Mouse (Mus musculus) intestine, embryonic 15.5 days (tissue): Measurements from ENCODE around the gene Hs6st2. TPM values are rescaled to one million over a fixed set of nuclear protein-coding genes. Genes with fewer than 3 reads are reported as not detected.

Source experiments
- ATAC-seq: fragments of 200-750 bp; cut with Nextera tagmentation; 2 replicates; pipeline ENCODE4 v1.8.0; 2017; ENCODE audit warnings: moderate TSS enrichment, moderate library complexity
- H3K27ac ChIP-seq: fragments of 300-500 bp; sonication (generic); 2 replicates; pipeline ENCODE4 v1.5.1; 2015; ENCODE audit warnings: mild to moderate bottlenecking, inconsistent platforms
- H3K27me3 ChIP-seq: fragments of 300-500 bp; sonication (generic); replicated peaks from 2 replicates; pipeline ENCODE4 v1.6.1; 2015; ENCODE audit warnings: inconsistent platforms
- H3K36me3 ChIP-seq: fragments of 300-500 bp; sonication (generic); 2 replicates; pipeline ENCODE4 v1.6.1; 2015; ENCODE audit warnings: inconsistent platforms
- H3K4me1 ChIP-seq: fragments of 300-500 bp; sonication (generic); replicated peaks from 2 replicates; pipeline ENCODE4 v1.6.1; 2015; ENCODE audit warnings: inconsistent platforms
- H3K4me2 ChIP-seq: fragments of 300-500 bp; sonication (generic); replicated peaks from 2 replicates; pipeline ENCODE4 v1.6.1; 2015; ENCODE audit warnings: mild to moderate bottlenecking, inconsistent platforms
- H3K4me3 ChIP-seq: fragments of 300-500 bp; sonication (generic); replicated peaks from 2 replicates; pipeline ENCODE4 v1.5.1; 2015; ENCODE audit warnings: inconsistent platforms
- H3K9ac ChIP-seq: fragments of 300-500 bp; sonication (generic); 2 replicates; pipeline ENCODE4 v1.6.1; 2015; ENCODE audit warnings: inconsistent platforms
- H3K9me3 ChIP-seq: fragments of 300-500 bp; sonication (generic); 2 replicates; pipeline ENCODE4 v1.6.1; 2016; ENCODE audit warnings: inconsistent platforms
- WGBS: fragments of 180-500 bp; shearing (Covaris S2); methylation state at CpG from one replicate; pipeline ENCODE4 v1.1.7; 2015; 5-methylcytosine and 5-hydroxymethylcytosine counted together
- polyA plus RNA-seq: library from polyadenylated mRNA; unstranded; fragments of >200 nt; fragmentation: Nextera tagmentation; extraction: Ambion mirVana; gene quantifications from 2 replicates; pipeline ENCODE4 v1.2.1, GENCODE M21; 2015

The Hs6st2 gene
- polyA plus RNA-seq, 1 experiment from 2014 or later = 7.1 TPM

DNA sequence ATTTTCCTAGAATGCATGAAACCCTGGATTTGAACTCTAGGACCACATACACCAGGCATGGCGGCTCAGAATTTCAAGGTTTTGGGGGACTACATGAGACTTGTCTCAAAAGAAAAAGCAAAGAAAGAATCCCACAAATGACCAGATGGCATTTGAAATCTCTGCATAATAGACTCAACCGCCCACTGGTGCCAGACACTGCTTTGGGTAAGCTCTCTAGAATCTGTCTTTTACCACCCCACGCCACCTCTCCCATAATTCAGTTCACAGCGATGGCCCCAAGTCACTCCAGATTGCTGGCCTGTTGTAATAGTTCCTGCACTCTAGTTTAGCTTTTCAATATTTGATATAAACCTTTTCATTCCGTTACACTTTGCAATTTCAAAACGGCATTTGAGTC is 146.4 kb downstream of the Hs6st2 start:
- H3K4me1 ChIP-seq = no peaks in the 10 kb centered on the region
- WGBS = 89% methylated on average over 6 of the region's 6 CpGs
- H3K27me3 ChIP-seq = no peaks in the 10 kb centered on the region
- H3K9ac ChIP-seq = no peak overlapping the region
- H3K27ac ChIP-seq = no peak overlapping the region
- H3K9me3 ChIP-seq = no peaks in the 10 kb centered on the region
- H3K4me2 ChIP-seq = no peak overlapping the region
- no peak for ATAC-seq
- H3K4me3 ChIP-seq = no peak overlapping the region
- H3K36me3 ChIP-seq = no peaks in the 10 kb centered on the region

DNA sequence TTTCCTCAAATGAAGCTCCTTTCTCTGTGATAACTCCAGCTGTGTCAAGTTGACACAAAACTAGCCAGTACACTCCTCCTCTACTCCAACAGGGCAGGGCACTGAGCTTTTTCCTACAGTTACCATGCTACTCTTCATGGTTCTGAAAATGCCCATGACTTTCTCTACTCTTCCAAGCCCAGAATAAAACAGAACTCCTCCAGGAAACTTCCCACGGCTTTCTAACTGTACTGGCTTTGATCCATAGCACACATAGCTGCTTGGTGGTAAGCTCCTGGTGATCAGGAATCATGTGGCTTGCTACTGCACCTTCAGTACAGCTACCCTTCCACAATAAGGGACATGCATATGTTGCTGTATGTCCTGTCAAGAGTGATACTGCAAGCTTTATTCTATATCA is 150.5 kb downstream of the Hs6st2 start:
- no peak for ATAC-seq
- H3K4me3 ChIP-seq = no peak overlapping the region
- no peak overlapping the region for H3K27ac ChIP-seq
- H3K27me3 ChIP-seq = no peaks in the 10 kb centered on the region
- H3K9me3 ChIP-seq = no peaks in the 10 kb centered on the region
- WGBS = 71% methylated on average over 1 of the region's 1 CpGs
- H3K9ac ChIP-seq = no peak overlapping the region
- no peak overlapping the region for H3K4me2 ChIP-seq
- no peaks in the 10 kb centered on the region for H3K4me1 ChIP-seq
- no peaks in the 10 kb centered on the region for H3K36me3 ChIP-seq

GRCm38 (mm10) chrX:51528601-51529000 is 153.1 kb downstream of the Hs6st2 start:
- no peak for ATAC-seq
- no peak overlapping the region for H3K27ac ChIP-seq
- no peak overlapping the region for H3K4me3 ChIP-seq
- no peak overlapping the region for H3K9ac ChIP-seq
- no peak overlapping the region for H3K4me2 ChIP-seq
- no peaks in the 10 kb centered on the region for H3K36me3 ChIP-seq
- no peaks in the 10 kb centered on the region for H3K4me1 ChIP-seq
- no peaks in the 10 kb centered on the region for H3K9me3 ChIP-seq
- no peaks in the 10 kb centered on the region for H3K27me3 ChIP-seq

DNA sequence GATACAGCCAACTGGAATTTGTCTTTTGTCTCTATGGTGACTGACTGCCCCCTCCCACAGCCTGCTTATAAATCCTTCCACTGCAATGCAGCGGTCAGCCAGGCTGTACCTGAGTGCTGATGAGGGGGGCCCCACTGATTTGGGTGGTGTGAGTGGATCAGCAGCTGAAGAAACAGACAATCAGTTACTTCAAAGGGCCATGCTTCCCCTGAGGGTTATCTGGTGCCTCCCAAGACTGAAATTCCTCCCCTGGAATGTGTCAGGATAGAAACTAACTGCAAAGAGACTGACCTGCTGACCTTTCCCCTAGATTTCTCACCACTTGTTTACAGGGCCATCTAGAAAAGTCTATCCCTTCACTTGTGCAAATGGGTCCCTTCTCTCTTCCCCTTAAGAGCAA is 166.8 kb downstream of the Hs6st2 start:
- Histone ChIP-seq H3K4me2 (no peak overlapping the region), H3K4me3 (no peak overlapping the region), H3K27me3 (no peaks in the 10 kb centered on the region), H3K9me3 (no peaks in the 10 kb centered on the region), H3K9ac (no peak overlapping the region), H3K4me1 (no peaks in the 10 kb centered on the region; the same call in 1 of the 2 replicates), H3K27ac (no peak overlapping the region), H3K36me3 (no peaks in the 10 kb centered on the region)
- ATAC-seq = no peak
- 33% methylated on average over 1 of the region's 1 CpGs for WGBS

GRCm38 (mm10) chrX:51506526-51506925 is 175.1 kb downstream of the Hs6st2 start:
- Histone ChIP-seq H3K9me3 (no peaks in the 10 kb centered on the region), H3K27ac (no peak overlapping the region), H3K36me3 (no peaks in the 10 kb centered on the region), H3K4me3 (no peak overlapping the region), H3K4me1 (no peaks in the 10 kb centered on the region), H3K4me2 (no peak overlapping the region), H3K27me3 (0 out of 2 replicates have a peak, but pooled peaks cover 2% of the 10 kb centered on the region), H3K9ac (no peak overlapping the region)
- no peak for ATAC-seq
- 63% methylated on average over 4 of the region's 4 CpGs for WGBS

DNA sequence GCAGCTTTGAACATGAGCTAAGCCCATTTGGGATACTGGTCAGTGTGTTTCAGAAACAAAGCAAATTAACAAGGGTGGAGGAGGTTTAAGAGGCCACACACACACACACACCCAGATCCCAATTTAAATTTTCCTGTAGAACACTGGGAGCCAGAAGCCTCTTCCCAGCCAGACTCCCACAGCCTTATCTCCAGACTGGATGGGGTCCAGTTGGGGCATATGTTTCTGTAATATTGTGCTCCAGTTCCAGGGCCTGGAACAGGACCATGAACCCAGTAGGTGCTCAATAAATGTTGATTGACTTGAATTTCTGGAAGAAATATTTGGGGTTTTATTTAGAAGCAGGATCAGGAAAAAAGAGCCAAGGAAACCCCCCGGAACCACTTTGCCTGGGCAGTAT is 176.0 kb downstream of the Hs6st2 start:
- no peaks in the 10 kb centered on the region for H3K9me3 ChIP-seq
- WGBS = 56% methylated on average over 1 of the region's 1 CpGs
- no peak overlapping the region for H3K4me2 ChIP-seq
- H3K27ac ChIP-seq = no peak overlapping the region
- H3K4me3 ChIP-seq = no peak overlapping the region
- no peaks in the 10 kb centered on the region for H3K36me3 ChIP-seq
- H3K4me1 ChIP-seq = no peaks in the 10 kb centered on the region
- H3K9ac ChIP-seq = no peak overlapping the region
- no peak for ATAC-seq
- H3K27me3 ChIP-seq = 0 out of 2 replicates have a peak, but pooled peaks cover 2% of the 10 kb centered on the region

DNA sequence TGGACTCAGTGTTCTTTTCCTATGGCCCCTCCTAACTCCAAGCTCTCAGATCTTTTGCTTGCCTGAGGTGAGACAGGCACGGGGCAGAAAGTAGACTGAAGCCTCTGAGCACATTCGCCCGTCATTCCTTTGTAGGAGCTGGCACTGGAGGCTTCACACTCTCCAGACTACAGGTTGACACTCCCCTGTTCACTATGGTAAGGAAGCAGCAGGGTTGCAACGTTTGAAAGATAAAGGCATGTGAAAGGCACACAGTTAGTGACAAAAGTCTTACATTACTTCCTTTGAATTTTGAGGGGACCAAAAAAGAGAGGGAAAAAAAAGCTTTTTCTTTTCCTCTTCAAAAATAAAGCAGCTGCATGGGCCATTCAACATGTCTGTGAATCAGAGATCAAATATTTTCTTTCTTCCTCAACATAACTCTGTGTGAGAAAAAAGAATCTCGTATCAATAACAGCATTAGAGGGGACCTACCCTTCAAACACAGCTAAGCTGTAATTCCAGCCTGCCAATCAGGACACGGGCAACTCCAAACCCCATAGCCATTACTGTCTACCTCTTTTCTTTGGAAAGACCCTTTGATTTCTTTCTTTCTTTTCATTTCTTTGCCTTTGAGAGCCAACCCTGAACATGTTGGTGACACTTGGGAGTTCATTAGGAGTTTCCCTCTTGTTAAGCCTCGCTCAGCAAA is 177.7 kb downstream of the Hs6st2 start:
- 0 out of 2 replicates have a peak, but pooled peaks cover 2% of the 10 kb centered on the region for H3K27me3 ChIP-seq
- no peak overlapping the region for H3K4me2 ChIP-seq
- no peak overlapping the region for H3K9ac ChIP-seq
- H3K4me1 ChIP-seq = no peaks in the 10 kb centered on the region
- H3K36me3 ChIP-seq = no peaks in the 10 kb centered on the region
- H3K9me3 ChIP-seq = no peaks in the 10 kb centered on the region
- 70% methylated on average over 7 of the region's 7 CpGs for WGBS
- H3K27ac ChIP-seq = no peak overlapping the region
- H3K4me3 ChIP-seq = no peak overlapping the region
- no peak for ATAC-seq

DNA sequence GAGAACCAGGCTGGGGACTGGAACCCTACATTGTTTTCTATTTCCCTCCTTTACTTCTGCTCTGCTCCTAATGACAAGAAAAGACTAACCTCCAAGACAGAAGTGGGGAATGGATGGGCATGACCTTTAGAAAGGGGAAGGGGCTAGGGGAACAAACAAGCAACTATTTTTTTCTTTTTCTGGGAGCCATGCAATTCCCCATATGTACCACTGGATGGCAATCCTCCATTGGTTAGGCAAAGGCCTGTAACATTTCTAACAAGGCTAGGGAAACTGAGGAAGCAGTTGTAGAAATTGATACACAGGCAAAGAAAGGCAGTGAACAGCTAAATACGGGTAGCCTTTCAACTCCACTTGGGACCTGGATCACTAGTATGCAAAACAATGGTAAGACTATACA is 183.8 kb downstream of the Hs6st2 start:
- H3K4me1 ChIP-seq = no peaks in the 10 kb centered on the region
- H3K4me2 ChIP-seq = no peak overlapping the region
- H3K4me3 ChIP-seq = no peak overlapping the region
- H3K36me3 ChIP-seq = no peaks in the 10 kb centered on the region
- no peaks in the 10 kb centered on the region for H3K27me3 ChIP-seq
- H3K9ac ChIP-seq = no peak overlapping the region
- H3K27ac ChIP-seq = no peak overlapping the region
- WGBS = 50% methylated on average over 1 of the region's 1 CpGs
- no peaks in the 10 kb centered on the region for H3K9me3 ChIP-seq
- ATAC-seq = no peak

GRCm38 (mm10) chrX:51488374-51488773 is 193.3 kb downstream of the Hs6st2 start:
- Histone ChIP-seq H3K4me2 (no peak overlapping the region), H3K27me3 (no peaks in the 10 kb centered on the region), H3K9ac (no peak overlapping the region), H3K27ac (no peak overlapping the region), H3K36me3 (no peaks in the 10 kb centered on the region), H3K9me3 (no peaks in the 10 kb centered on the region), H3K4me3 (no peak overlapping the region), H3K4me1 (no peaks in the 10 kb centered on the region)
- no peak for ATAC-seq

GRCm38 (mm10) chrX:51469411-51469810 is 212.2 kb downstream of the Hs6st2 start:
- no peak for ATAC-seq
- Histone ChIP-seq H3K4me1 (no peaks in the 10 kb centered on the region), H3K27me3 (no peaks in the 10 kb centered on the region), H3K4me3 (no peak overlapping the region), H3K9me3 (no peaks in the 10 kb centered on the region), H3K4me2 (no peak overlapping the region), H3K36me3 (no peaks in the 10 kb centered on the region), H3K27ac (no peak overlapping the region), H3K9ac (no peak overlapping the region)
- 82% methylated on average over 4 of the region's 4 CpGs for WGBS

GRCm38 (mm10) chrX:51461413-51461812 is 220.2 kb downstream of the Hs6st2 start:
- WGBS = 72% methylated on average over 3 of the region's 3 CpGs
- no peaks in the 10 kb centered on the region for H3K36me3 ChIP-seq
- no peak overlapping the region for H3K27ac ChIP-seq
- ATAC-seq = no peak
- no peak overlapping the region for H3K4me3 ChIP-seq
- no peaks in the 10 kb centered on the region for H3K27me3 ChIP-seq
- no peaks in the 10 kb centered on the region for H3K4me1 ChIP-seq
- H3K9me3 ChIP-seq = no peaks in the 10 kb centered on the region
- H3K9ac ChIP-seq = no peak overlapping the region
- no peak overlapping the region for H3K4me2 ChIP-seq

DNA sequence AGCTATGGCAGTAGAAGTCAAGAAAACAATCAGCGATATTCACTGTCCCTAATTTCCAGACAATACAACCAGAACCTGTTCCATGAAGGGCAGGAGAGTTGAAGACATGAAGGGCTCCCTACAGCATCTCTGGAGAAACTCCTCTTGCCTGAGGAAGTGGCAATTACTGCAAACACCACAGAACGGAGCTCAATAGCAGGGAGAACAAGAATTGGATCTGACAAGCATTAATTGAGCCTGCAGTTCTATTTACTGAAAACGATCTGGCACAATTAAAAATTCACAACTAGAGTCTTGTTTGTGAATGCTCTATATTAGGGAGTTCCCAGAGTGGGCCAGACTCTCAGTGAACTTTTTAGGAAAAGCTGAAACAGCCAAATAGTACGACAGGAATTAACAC is 238.3 kb downstream of the Hs6st2 start:
- Histone ChIP-seq H3K9ac (no peak overlapping the region), H3K4me3 (no peak overlapping the region), H3K27ac (no peak overlapping the region), H3K4me1 (no peaks in the 10 kb centered on the region), H3K27me3 (no peaks in the 10 kb centered on the region), H3K4me2 (no peak overlapping the region), H3K36me3 (no peaks in the 10 kb centered on the region), H3K9me3 (no peaks in the 10 kb centered on the region)
- 75% methylated on average over 4 of the region's 4 CpGs for WGBS
- ATAC-seq = no peak

GRCm38 (mm10) chrX:51431706-51432105 is 249.9 kb downstream of the Hs6st2 start:
- Histone ChIP-seq H3K9ac (no peak overlapping the region), H3K27me3 (no peaks in the 10 kb centered on the region; the same call in 1 of the 2 replicates), H3K27ac (no peak overlapping the region), H3K9me3 (no peaks in the 10 kb centered on the region), H3K36me3 (no peaks in the 10 kb centered on the region), H3K4me3 (no peak overlapping the region), H3K4me2 (no peak overlapping the region), H3K4me1 (no peaks in the 10 kb centered on the region)
- WGBS = 65% methylated on average over 3 of the region's 3 CpGs
- no peak for ATAC-seq
